Mouse (Mus musculus) CH12.LX (cell line): Measurements from ENCODE around the gene Luzp1.

ENCODE experiments used
- POLR2A ChIP-seq: IDR thresholded peaks from 2 replicates; pipeline ENCODE4 v1.6.1; 2011; ENCODE audit warnings: low read depth, mild to moderate bottlenecking, improper control_type of control experiment, low read length
- RCOR1 ChIP-seq: conservative IDR thresholded peaks from 2 replicates; pipeline ENCODE4 v1.6.1; 2012; ENCODE audit warnings: low read depth, mild to moderate bottlenecking, inconsistent platforms, low read length, improper control_type of control experiment
- ZNF384 ChIP-seq: IDR thresholded peaks from 2 replicates; pipeline ENCODE4 v1.6.1; 2012; ENCODE audit warnings: low read depth, low read length, improper control_type of control experiment, inconsistent platforms

GRCm38 (mm10) chr4:136423224-136423623 is 46.3 kb upstream of the Luzp1 start, which contains the start of gene Htr1d:
- no peak for TF ChIP-seq POLR2A
- TF ChIP-seq RCOR1, result no peak
- TF ChIP-seq ZNF384, result no peak
